Mouse (Mus musculus) kidney, adult 2 months (tissue): ENCODE results near the gene Zc3h12c. TPM values are rescaled to one million over a fixed set of nuclear protein-coding genes. Genes with fewer than 3 reads are reported as not detected.

ENCODE experiments used
- DNase-seq: peaks from one replicate; pipeline ENCODE4 v3.0.0; 2021
- H3K27ac ChIP-seq: fragments of 200-500 bp; 2 replicates; pipeline ENCODE4 v1.5.1; 2012; ENCODE audit warnings: low read depth, low read length, control low read depth, inconsistent platforms; ENCODE audit not compliant: insufficient read depth
- H3K27me3 ChIP-seq: fragments of 200-500 bp; replicated peaks from 2 replicates; pipeline ENCODE4 v1.6.1; 2012; ENCODE audit warnings: mild to moderate bottlenecking, moderate library complexity, low read length, inconsistent platforms; ENCODE audit not compliant: control insufficient read depth, insufficient read depth
- H3K36me3 ChIP-seq: fragments of 200-500 bp; 2 replicates; pipeline ENCODE4 v1.6.1; 2012; ENCODE audit warnings: mild to moderate bottlenecking, moderate library complexity, low read length, inconsistent platforms; ENCODE audit not compliant: control insufficient read depth, insufficient read depth
- H3K4me1 ChIP-seq: fragments of 200-500 bp; 2 replicates; pipeline ENCODE4 v1.6.1; 2011; ENCODE audit warnings: low read length; ENCODE audit not compliant: control insufficient read depth, insufficient read depth
- H3K4me3 ChIP-seq: fragments of 200-500 bp; 2 replicates; pipeline ENCODE4 v1.5.1; 2011; ENCODE audit warnings: mild to moderate bottlenecking, low read depth, low read length, control low read depth; ENCODE audit not compliant: insufficient read depth
- CTCF ChIP-seq: fragments of 200-500 bp; conservative IDR thresholded peaks from 2 replicates; pipeline ENCODE4 v1.5.1; 2011; ENCODE audit warnings: low read depth, mild to moderate bottlenecking, control low read depth, low read length, moderate library complexity, mixed read lengths; ENCODE audit not compliant: insufficient read depth, insufficient read length
- POLR2A ChIP-seq: fragments of 200-500 bp; IDR thresholded peaks from one replicate; pipeline ENCODE4 v1.6.1; 2011; ENCODE audit warnings: low read depth, low read length, control low read depth
- WGBS: fragments of 180-500 bp; shearing (Covaris S2); methylation state at CpG from one replicate; pipeline ENCODE4 v1.1.7; 2018; 5-methylcytosine and 5-hydroxymethylcytosine counted together
- polyA plus RNA-seq: library from polyadenylated mRNA; depleted of rRNA; stranded (reverse); fragments of >200 nt; gene quantifications from 2 replicates; pipeline ENCODE4 v1.2.3, GENCODE M21; 2012

Zc3h12c gene
- polyA plus RNA-seq, 1 experiment = 6.0 TPM

DNA sequence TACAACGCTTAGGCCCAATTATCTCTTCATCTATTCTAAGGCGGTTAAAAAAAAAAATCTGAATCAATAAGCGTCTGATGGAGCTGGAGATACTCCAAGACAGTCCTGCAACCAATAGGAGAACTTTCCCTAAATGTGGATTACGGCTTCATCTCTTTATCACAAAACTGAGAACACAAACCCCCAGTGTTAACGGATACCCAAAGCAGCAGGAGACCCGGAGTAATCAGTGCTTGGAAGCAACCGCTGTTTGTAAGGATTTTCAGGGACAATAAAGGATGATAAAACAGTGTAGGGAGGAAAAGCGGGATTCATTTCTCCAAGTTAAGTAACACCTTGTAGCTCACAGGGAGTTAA, 888 bp downstream of the Zc3h12c start:
- Histone ChIP-seq H3K27ac (peak overlapping the region; percentile 87), H3K4me3 (peak overlapping the region; percentile 94), H3K27me3 (no peaks in the 10 kb centered on the region), H3K36me3 (no peaks in the 10 kb centered on the region), H3K4me1 (peaks cover 9% of the 10 kb centered on the region)
- WGBS = 3% methylated on average over 8 of the region's 8 CpGs
- peak; percentile 37 for DNase-seq
- TF ChIP-seq CTCF (no peak), POLR2A (no peak)

DNA sequence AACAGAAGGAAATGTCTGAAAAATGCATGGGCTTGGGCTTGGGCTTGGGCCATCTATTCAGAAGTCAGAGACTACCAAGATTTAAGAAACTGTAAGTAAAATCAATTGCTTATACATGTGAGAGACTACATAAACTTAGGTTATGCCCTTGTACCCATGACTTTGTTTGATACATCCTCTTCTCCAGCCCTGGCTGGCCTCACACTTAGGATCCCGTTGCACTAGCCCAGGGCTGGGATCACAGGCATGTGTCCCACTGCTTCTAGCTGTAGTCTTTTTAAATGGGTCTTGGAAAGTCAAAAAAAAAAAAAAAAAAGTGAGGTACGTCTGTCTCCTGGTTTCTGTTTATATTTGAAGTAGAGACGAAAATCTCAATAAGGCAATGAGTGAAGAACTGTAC, 1.3 kb downstream of the Zc3h12c start:
- Histone ChIP-seq H3K4me1 (peaks cover 9% of the 10 kb centered on the region), H3K36me3 (no peaks in the 10 kb centered on the region), H3K27ac (peak overlapping the region; percentile 89), H3K27me3 (no peaks in the 10 kb centered on the region), H3K4me3 (peak overlapping the region; percentile 94)
- TF ChIP-seq CTCF = no peak
- TF ChIP-seq POLR2A = no peak
- DNase-seq = no peak
- 9% methylated on average over 3 of the region's 3 CpGs for WGBS

DNA sequence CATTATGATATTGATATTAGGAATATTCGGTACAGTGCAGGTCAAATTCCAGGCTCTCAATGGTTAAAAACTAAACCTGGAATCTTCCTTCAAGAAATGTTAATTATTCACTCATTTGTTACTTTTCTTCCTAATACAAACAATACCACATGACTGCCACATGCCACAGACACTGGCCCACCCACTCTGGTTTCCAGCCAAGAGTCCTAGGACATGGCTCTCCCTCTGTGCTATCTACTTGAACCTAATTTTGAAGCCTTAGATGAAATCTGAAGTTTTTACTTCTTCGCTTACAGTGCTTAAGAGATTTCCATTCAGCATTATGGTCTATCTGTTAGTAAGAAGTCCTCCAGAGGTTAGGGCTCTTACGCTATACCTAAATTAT, 2.7 kb downstream of the Zc3h12c start:
- Histone ChIP-seq H3K27ac (no peak overlapping the region), H3K4me3 (no peak overlapping the region), H3K27me3 (no peaks in the 10 kb centered on the region), H3K4me1 (peaks cover 9% of the 10 kb centered on the region), H3K36me3 (no peaks in the 10 kb centered on the region)
- TF ChIP-seq CTCF (no peak), POLR2A (no peak)
- DNase-seq = peak; percentile 94
- 47% methylated on average over 3 of the region's 3 CpGs for WGBS

DNA sequence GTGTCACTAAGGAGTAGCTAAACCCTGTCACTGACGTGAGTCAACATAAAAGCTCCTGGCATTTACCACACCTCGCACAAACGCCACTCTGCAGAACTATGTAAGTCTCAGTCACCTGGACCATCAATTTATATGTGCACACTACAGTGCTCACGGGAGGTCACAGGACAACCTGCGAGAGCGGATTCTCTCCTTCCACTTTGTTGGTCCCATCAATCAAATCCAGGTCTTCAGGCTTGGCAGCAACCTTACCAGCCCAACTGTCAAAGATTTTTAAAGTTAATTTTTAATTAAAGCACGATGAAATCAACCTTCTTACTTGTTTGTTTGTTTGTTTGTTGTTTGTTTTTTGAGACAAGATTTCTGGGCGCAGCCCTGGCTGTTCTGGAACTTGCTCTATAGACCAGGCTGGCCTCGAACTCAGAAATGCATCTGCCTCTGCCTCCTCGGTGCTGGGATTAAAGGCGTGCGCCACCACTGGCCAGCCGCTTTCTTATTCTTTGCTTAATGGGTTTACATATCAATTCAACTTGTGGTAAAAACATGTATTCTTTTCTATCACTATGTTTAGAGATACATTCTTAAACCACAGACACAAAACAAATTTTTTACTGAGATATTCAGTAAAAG, 3.2 kb downstream of the Zc3h12c start:
- Histone ChIP-seq H3K4me1 (peaks cover 9% of the 10 kb centered on the region), H3K27ac (peak overlapping the region; percentile 44), H3K27me3 (no peaks in the 10 kb centered on the region), H3K4me3 (peak overlapping the region; percentile 6; the same call in 1 of the 2 replicates), H3K36me3 (no peaks in the 10 kb centered on the region)
- DNase-seq = peak; percentile 74
- 57% methylated on average over 13 of the region's 13 CpGs for WGBS
- TF ChIP-seq CTCF = no peak
- TF ChIP-seq POLR2A = no peak

DNA sequence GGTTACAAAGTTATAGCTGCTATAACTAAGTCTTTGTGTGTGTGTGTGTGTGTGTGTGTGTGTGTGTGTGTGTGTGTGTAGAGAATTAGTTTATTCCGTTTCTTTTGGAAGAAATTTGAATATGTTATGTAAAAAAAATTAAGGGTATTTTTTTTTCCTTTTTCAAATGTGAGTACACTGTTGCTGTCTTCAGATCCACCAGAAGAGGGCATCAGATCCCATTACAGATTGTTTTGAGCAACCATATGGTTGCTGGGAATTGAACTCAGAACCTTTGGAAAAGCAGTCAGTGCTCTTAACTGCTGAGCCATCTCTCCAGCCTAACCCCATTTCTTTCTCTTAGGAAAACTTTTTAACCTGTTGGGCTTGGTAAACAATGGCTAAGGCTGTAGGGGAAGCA, 7.9 kb downstream of the Zc3h12c start:
- peaks cover 13% of the 10 kb centered on the region for H3K4me1 ChIP-seq
- DNase-seq = no peak
- H3K27me3 ChIP-seq = no peaks in the 10 kb centered on the region
- no peak overlapping the region for H3K4me3 ChIP-seq
- no peak for TF ChIP-seq POLR2A
- no peak for TF ChIP-seq CTCF
- WGBS = 88% methylated on average over 1 of the region's 1 CpGs
- H3K27ac ChIP-seq = no peak overlapping the region
- no peaks in the 10 kb centered on the region for H3K36me3 ChIP-seq

DNA sequence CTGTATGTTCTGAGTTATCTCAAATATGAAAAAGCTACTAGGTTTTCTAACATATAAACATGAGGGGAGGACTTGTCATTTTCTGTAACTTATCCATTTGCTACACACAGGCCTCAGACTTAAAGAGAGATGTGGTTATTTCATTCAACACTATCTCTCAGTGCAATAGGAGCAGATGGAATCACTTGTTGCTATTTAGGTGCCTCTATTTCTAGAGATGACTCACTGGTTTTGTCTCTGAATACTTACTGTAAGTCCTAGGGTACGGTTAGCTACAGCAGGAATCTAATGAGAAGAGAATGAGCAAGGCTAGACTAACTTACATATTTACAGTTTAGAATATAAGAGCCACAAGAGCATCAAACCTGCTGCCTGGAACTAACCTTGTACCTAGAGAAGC, 9.8 kb downstream of the Zc3h12c start:
- TF ChIP-seq CTCF (no peak), POLR2A (no peak)
- Histone ChIP-seq H3K4me1 (peaks cover 12% of the 10 kb centered on the region; the same call in 1 of the 2 replicates), H3K4me3 (no peak overlapping the region), H3K27me3 (no peaks in the 10 kb centered on the region), H3K36me3 (no peaks in the 10 kb centered on the region), H3K27ac (no peak overlapping the region)
- DNase-seq = no peak
- 68% methylated on average over 1 of the region's 1 CpGs for WGBS

DNA sequence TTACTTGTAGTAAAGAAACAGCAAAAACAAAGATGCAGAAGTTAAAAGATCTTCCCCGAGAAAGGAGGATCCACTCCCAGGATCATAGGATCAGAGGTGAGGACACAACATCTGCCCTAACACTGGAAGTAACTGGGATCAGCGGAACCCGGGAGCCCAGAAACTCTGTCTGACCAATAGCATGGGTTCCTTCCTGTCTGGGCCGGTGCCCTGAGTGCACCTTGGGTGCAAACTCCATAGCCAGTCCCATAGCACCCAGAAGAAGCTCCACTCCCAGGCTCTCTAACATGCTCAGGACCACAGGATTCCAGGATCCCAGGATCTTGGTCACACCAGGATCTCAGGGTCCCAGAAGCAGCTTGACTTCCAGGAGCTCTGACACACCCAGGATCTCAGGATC, 13.0 kb downstream of the Zc3h12c start:
- Histone ChIP-seq H3K27ac (no peak overlapping the region; the same call in 1 of the 2 replicates), H3K27me3 (no peaks in the 10 kb centered on the region), H3K4me1 (peaks cover 15% of the 10 kb centered on the region; the same call in 1 of the 2 replicates), H3K4me3 (no peak overlapping the region), H3K36me3 (no peaks in the 10 kb centered on the region)
- no peak for TF ChIP-seq CTCF
- no peak for TF ChIP-seq POLR2A
- 50% methylated on average over 4 of the region's 4 CpGs for WGBS
- peak; percentile 51 for DNase-seq

DNA sequence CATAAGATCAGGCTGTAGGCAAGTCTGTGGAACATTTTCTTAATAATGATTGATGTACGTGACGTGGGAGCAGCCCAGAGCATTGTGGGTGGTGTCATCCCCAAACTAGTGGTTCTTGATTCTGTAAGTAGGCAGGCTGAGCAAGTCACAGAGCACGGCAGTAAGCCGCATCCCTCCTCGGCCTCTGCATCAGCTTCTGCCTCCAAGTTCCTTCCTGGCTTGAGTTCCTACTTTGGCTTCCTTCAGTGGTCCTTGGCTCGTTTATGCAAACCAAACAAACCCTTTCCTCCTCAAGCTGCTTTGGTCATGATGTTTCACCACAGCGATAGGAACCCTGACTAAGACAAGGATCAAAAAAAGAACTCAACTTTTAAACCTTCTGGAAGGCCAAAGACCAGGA, 14.1 kb downstream of the Zc3h12c start:
- H3K27me3 ChIP-seq = no peaks in the 10 kb centered on the region
- DNase-seq = no peak
- H3K27ac ChIP-seq = no peak overlapping the region
- H3K4me3 ChIP-seq = no peak overlapping the region
- 46% methylated on average over 7 of the region's 7 CpGs for WGBS
- no peaks in the 10 kb centered on the region for H3K36me3 ChIP-seq
- TF ChIP-seq POLR2A = no peak
- no peak for TF ChIP-seq CTCF
- peaks cover 17% of the 10 kb centered on the region; the same call in 1 of the 2 replicates for H3K4me1 ChIP-seq
